Mouse (Mus musculus) CD4-positive helper T cell, adult 2 months (primary cell): ENCODE data around the gene Rsrc2.

Source experiments
- DNase-seq: peaks from one replicate; pipeline ENCODE4 v3.0.0-alpha.2; 2012; ENCODE audit warnings: low read depth, missing footprints, low spot score

Gene Rsrc2

DNA sequence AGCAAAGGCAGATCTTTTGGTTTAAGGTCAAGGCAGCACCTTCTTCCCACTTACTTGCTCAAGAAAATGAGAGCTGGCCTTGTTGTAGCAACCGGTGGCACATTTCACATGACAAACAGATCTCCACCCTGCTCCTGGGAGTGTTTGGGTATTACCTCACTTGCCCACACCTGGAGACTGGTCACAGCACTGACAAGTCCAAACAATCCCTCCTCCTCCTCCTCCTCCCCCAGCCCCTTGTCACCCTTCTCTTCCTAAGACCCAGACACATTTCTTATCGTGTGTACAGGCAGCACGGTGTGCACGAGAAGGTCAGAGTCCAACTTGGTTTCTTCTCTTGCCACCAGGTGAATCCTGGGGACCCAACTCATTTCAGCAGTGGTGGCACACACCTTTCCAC is 52.3 kb downstream of the Rsrc2 start:
- DNase-seq = no peak

DNA sequence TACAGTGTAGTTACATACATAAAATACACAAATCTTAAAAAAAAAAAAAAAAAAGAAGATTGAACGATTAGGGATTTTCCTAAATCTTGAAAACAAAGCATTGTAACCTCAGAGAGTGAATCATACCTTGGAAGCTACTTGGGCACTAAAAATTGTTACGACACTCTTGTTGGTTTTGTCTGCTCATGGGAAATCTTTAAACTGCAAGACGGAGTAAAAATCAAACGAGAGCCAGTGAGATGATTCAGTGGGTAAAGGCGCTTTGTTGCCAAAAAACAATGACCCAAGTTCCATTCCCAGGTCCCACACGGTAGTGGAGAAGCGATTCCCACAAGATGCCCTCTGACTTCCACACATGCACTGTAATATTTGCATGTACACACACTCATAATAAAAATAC is 53.0 kb downstream of the Rsrc2 start:
- no peak for DNase-seq

DNA sequence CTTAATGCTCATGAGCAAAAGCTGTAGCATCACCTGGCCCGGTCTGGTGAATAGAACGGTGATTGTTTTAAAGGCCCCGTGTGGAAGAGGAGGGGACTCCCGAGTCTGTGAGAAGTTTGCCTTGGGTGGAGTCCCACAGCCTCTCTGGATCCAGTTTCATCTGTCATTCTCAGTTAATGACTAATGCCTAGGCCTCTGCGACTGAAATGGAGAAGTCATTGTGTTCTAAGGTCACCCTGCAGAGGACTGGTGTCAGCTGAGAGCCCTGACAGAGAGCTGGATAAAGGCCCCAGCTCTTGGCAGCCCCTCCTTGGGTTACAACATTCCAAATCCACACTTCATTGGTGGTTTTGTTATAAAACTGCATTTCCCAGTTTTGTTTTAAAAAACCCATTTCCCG is 54.7 kb downstream of the Rsrc2 start:
- no peak for DNase-seq

DNA sequence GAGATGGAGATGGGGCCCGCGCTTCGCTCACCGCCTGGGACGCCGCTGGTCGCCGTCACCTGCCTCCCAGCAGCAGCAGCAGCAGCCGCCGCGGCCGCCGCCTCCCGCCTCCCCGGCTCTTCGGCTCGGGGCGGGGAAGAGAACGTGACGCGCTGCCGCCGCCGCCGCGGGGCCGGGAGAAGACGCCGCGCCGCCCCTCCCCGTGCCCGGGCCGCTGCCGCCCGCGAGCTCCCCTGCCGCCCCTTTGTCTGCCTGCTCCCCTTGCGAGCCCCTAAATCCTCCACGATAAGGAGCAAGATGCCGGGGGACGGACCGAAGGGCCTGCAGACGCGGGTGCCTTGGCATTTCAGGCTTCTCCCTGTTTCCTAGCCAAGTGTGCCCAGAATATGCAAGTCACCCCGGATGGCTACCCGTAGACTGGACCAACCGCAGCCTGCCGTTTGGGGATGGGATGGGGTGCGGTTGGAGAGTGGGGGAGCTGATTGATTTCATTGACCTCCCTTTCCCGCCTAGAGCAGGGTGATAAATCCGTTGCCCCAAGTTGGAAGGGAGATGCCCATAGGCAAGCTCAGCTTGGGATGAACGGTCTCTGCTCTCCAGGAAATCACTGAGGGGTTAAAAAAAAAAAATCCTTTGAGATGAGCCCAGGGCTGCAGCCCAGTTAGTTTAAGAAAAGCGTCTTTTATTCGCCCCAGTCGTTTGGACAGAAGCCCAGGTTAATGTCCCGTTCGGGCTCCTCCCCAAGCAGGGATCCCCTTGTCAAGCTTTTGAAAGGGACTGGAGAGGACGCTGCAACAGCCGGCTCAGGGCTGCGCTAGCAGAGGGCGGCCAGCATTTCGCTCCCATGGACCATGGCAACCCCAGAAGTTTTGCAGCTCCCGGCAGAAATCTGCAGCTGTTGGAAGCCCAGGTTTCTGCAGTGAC is 64.7 kb downstream of the Rsrc2 start, which contains the start of gene Clip1:
Clip1 (minus strand) TSS at position 398 of the 924 bp plus-strand sequence.
- DNase-seq = peak; percentile 79

DNA sequence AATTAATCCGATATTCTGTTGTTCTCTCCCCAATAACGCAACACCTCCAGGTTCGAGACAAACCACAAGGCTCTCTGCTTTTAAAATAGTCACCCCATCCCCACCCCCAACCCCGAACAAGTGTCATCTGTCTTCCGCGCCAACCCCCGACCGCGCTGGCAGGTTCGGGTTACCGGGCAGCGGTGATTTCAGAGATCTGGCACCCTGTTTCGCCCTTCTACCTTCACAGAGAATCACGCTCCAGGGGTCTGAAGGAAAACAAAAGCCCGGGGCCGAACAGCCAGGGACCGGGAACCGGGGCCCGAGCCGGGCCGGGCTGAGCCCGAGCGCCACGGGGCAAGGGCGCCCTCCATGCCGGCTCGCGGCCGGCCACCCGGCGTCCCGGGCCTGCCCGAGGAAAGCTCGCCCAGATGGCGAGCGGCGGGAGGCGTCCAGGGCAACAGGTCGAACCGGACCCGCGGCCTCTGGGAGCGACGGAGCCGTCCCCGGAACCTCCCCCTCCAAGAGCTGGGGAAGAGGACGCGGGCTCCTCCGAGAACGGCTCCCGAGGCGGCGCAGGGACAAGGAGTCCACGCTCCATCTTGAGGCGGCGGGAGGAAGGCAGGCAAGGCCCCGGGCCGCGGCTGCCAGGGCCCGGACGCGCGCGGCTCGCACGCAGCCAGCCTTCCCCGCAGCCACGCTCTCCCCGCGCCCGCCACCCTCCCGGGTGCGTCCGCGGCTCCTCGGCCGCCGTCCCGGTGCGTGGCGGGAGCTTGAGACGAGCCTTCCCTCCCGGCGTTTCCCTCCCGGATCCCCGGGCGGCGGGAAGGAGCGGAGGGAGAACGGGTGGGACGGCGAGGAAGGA is 65.6 kb downstream of the Rsrc2 start:
- DNase-seq = peak; percentile 67

DNA sequence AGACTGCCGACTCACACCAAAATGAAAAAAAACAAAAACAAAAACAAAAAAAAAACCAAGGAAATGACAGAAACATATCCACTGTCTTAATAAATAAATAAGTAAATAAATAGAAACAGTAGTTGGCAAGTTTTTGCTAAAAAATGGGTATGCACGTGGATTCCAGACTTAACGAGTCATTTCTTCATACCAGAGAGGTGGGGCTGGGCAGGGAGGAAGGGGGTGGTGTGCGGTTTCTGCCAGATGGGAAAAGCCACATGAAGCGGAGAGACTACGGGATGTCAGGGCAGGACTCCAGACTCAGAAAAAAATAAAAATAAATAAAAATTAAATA is 66.2 kb downstream of the Rsrc2 start:
- DNase-seq = no peak

DNA sequence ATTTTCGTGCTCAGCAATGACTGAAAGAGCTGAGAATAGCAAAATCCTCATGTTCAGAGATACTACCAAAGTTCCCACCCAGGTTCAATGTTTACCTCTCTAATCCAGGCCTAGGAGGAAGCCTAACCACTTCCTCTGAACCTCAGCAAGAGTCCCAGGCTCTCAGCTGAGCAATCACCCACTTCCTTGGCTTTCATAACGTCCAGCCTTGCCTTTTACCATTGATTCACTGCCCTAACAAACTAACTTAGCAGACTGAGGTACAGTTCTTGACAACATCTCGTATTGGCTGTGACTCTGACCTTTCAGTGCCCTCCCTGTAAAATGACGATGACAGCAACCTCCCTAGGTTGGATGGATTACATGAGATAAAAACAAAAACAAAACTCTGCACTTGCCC is 66.8 kb downstream of the Rsrc2 start:
- DNase-seq = peak; percentile 72

DNA sequence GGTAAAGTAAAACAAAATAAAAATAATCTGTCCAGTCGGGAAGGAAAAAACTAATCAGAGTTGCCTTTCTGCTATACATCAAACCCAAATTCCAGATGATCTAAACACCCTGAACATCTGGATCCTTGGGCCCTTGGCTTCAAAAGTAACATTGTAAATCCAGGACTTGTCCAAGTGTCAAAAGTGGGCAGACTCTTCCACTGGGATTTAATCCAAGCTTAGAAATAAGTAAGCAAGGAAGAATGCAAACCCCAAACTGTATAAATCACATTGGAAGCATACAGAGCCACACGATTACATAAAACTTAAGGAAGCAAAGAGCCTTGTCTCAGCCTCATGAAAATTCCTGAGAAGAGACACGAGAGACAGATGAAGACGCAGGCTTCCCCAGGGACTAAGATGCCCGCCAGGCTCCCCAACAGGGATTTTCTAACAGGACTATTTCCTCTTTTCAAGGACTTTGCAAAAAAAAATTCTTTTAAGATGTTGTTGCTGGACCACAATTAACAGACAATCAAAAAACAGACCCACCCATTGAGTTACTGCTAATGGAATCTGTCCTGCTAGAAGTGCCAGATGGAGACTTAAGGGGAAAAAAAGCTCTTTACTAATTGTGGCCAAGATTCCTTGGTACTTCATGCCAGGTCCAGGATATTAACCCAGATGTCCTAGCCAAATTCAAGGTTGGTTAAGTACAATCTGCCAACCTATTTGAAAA is 69.5 kb downstream of the Rsrc2 start:
- DNase-seq = no peak

DNA sequence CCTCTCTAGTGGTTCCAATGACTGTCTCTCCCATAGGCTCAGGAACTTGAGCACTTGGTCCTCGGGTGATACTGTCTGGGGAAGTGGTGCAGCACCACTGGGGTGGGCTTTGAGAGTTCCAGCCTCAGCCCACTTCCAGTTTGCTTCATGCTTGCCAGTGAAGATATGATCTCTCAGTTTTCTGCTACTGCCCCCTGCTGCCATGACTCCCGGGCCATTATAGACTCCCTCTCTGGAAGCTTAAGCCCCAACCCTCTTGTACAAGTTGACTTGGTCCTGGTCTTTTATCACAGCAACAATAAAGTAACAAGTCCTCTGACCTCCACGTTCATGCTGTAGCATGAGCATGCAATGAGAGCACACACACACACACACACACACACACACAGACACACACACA is 70.1 kb downstream of the Rsrc2 start:
- DNase-seq = no peak
